Mouse (Mus musculus): Measurements from ENCODE around the gene Ephb1. TPM values are rescaled to one million over a fixed set of nuclear protein-coding genes. Genes with fewer than 3 reads are reported as not detected.

The Ephb1 gene
- total RNA-seq, 2 experiments from 2014 or later: 10.8 to 12.7 TPM

- no peak for DNase-seq
- intact Hi-C loops (cut with DNase I): loop anchor here (2.0 to 5.0 kb wide), 3 partner anchors 315 to 699 kb away; no protein-coding TSS in a partner anchor
Observed at GRCm38 (mm10) chr9:102007706-102008105, 346.8 kb downstream of the Ephb1 start.

GRCm38 (mm10) chr9:102006539-102006938 lies 348.0 kb downstream of the Ephb1 start:
- intact Hi-C loops (cut with DNase I): loop anchor here (2.0 to 5.0 kb wide), 2 partner anchors 314 to 698 kb away; no protein-coding TSS in a partner anchor
- DNase-seq: peak; percentile 23 to 45

- no peak for DNase-seq
- intact Hi-C loops (cut with DNase I): no loop called here
Observed at GRCm38 (mm10) chr9:102002920-102003319, 351.6 kb downstream of the Ephb1 start.

- DNase-seq: no peak
- intact Hi-C loops (cut with DNase I): no loop called here
Observed at GRCm38 (mm10) chr9:102002186-102002585, 352.3 kb downstream of the Ephb1 start.

- intact Hi-C loops (cut with DNase I): no loop called here
- no peak for DNase-seq
Observed at GRCm38 (mm10) chr9:102001633-102002165, 352.8 kb downstream of the Ephb1 start.

- DNase-seq: no peak
- intact Hi-C loops (cut with DNase I): no loop called here
Observed at GRCm38 (mm10) chr9:101999690-102000089, 354.8 kb downstream of the Ephb1 start.

GRCm38 (mm10) chr9:101996771-101997500 lies 357.6 kb downstream of the Ephb1 start:
- intact Hi-C loops (cut with DNase I): no loop called here
- no peak for DNase-seq

- intact Hi-C loops (cut with DNase I): no loop called here
Observed at GRCm38 (mm10) chr9:101996183-101996582, 358.3 kb downstream of the Ephb1 start.

GRCm38 (mm10) chr9:101995423-101996156 lies 358.9 kb downstream of the Ephb1 start:
- intact Hi-C loops (cut with DNase I): no loop called here
- no peak for DNase-seq

More at GRCm38 (mm10) chr9:101996183-101996582, 358.3 kb downstream of the Ephb1 start:
- no peak for DNase-seq

GRCm38 (mm10) chr9:101994086-101994485 lies 360.4 kb downstream of the Ephb1 start:
- DNase-seq: no peak
- intact Hi-C loops (cut with DNase I): no loop called here

- no peak for DNase-seq
- intact Hi-C loops (cut with DNase I): no loop called here
Observed at GRCm38 (mm10) chr9:101990836-101991235, 363.7 kb downstream of the Ephb1 start.

- intact Hi-C loops (cut with DNase I): no loop called here
- no peak for DNase-seq
Observed at GRCm38 (mm10) chr9:101990032-101990431, 364.5 kb downstream of the Ephb1 start.

- intact Hi-C loops (cut with DNase I): no loop called here
- DNase-seq: no peak
Observed at GRCm38 (mm10) chr9:101986910-101987309, 367.6 kb downstream of the Ephb1 start.

- intact Hi-C loops (cut with DNase I): no loop called here
- DNase-seq: no peak
Observed at GRCm38 (mm10) chr9:101982378-101982777, 372.1 kb downstream of the Ephb1 start.

GRCm38 (mm10) chr9:101981161-101981560 lies 373.3 kb downstream of the Ephb1 start:
- intact Hi-C loops (cut with DNase I): no loop called here
- DNase-seq: no peak

GRCm38 (mm10) chr9:101976884-101977465 lies 377.5 kb downstream of the Ephb1 start:
- intact Hi-C loops (cut with DNase I): no loop called here
- DNase-seq: no peak

- intact Hi-C loops (cut with DNase I): no loop called here
- no peak for DNase-seq
Observed at GRCm38 (mm10) chr9:101972314-101972713, 382.2 kb downstream of the Ephb1 start.

- DNase-seq: peak; percentile 47 to 49
- intact Hi-C loops (cut with DNase I): no loop called here
Observed at GRCm38 (mm10) chr9:101971806-101972205, 382.7 kb downstream of the Ephb1 start.

GRCm38 (mm10) chr9:101956228-101956627 lies 398.3 kb downstream of the Ephb1 start:
- intact Hi-C loops (cut with DNase I): no loop called here

GRCm38 (mm10) chr9:101954529-101954928 lies 400.0 kb downstream of the Ephb1 start:
- DNase-seq: no peak
- intact Hi-C loops (cut with DNase I): no loop called here

More at GRCm38 (mm10) chr9:101956228-101956627, 398.3 kb downstream of the Ephb1 start:
- no peak for DNase-seq

GRCm38 (mm10) chr9:101950101-101950500 lies 404.4 kb downstream of the Ephb1 start:
- DNase-seq: no peak
- intact Hi-C loops (cut with DNase I): no loop called here

Measured in heart, postnatal 14 days (tissue).